Mouse (Mus musculus) embryonic fibroblast, embryonic 13.5 days (primary cell): ENCODE results near the gene Dazap1.

Experiments
- CTCF ChIP-seq: IDR thresholded peaks from 2 replicates; pipeline ENCODE4 v1.5.1; 2011; ENCODE audit warnings: mild to moderate bottlenecking, control low read depth, low read length, moderate library complexity, borderline replicate concordance; ENCODE audit not compliant: insufficient read depth
- POLR2A ChIP-seq: IDR thresholded peaks from 2 replicates; pipeline ENCODE4 v1.6.1; 2011; ENCODE audit warnings: low read depth, mild to moderate bottlenecking, control low read depth, low read length, moderate library complexity

GRCm38 (mm10) chr10:80242607-80243006, 18.7 kb upstream of the Dazap1 start:
- TF ChIP-seq POLR2A, result no peak
- no peak for TF ChIP-seq CTCF
